Mouse (Mus musculus): ENCODE results near the gene Auts2.

GRCm38 (mm10) chr5:131557591-131558385 is 985.4 kb downstream of the Auts2 start:
- TF ChIP-seq MAFK (IDR thresholded peaks at IDR 0.05; ENCODE audit: insufficient read depth, low read depth, low read length) (no peak), ZNF384 (IDR thresholded peaks at IDR 0.05; ENCODE audit: low read depth, low read length) (no peak), CHD2 (IDR thresholded peaks at IDR 0.05; ENCODE audit: low read depth, low read length) (no peak)
